Mouse (Mus musculus) kidney, postnatal 0 days (tissue): ENCODE measurements around the gene Taok2. TPM values are rescaled to one million over a fixed set of nuclear protein-coding genes. Genes with fewer than 3 reads are reported as not detected.
"Not testable (repeated sequence)": the region's sequence is repeated elsewhere in the genome, so short reads cannot be mapped to it uniquely, and the experiment has no call there.

Experiments
- ATAC-seq: fragments of 200-750 bp; cut with Nextera tagmentation; replicated peaks from 2 replicates; pipeline ENCODE4 v1.8.0; 2017; ENCODE audit warnings: low read depth, moderate number of reproducible peaks, moderate TSS enrichment, moderate library complexity; ENCODE audit not compliant: low FRiP score
- DNase-seq: peaks from one replicate; pipeline ENCODE4 v3.0.0-alpha.2; 2016; ENCODE audit warnings: low spot score
- H3K27ac ChIP-seq: fragments of 300-500 bp; sonication (generic); 2 replicates; pipeline ENCODE4 v1.5.1; 2014; ENCODE audit warnings: mild to moderate bottlenecking
- H3K27me3 ChIP-seq: fragments of 300-500 bp; sonication (generic); 2 replicates; pipeline ENCODE4 v1.6.1; 2014; ENCODE audit warnings: low read length, mixed read lengths; ENCODE audit not compliant: insufficient read depth
- H3K36me3 ChIP-seq: fragments of 300-500 bp; sonication (generic); 2 replicates; pipeline ENCODE4 v1.6.1; 2014; ENCODE audit warnings: low read length, mixed read lengths; ENCODE audit not compliant: insufficient read depth
- H3K4me1 ChIP-seq: fragments of 300-500 bp; sonication (generic); replicated peaks from 2 replicates; pipeline ENCODE4 v1.6.1; 2014; ENCODE audit warnings: antibody characterized with exemption, low read length, mixed read lengths; ENCODE audit not compliant: insufficient read depth
- H3K4me2 ChIP-seq: fragments of 300-500 bp; sonication (generic); 2 replicates; pipeline ENCODE4 v1.6.1; 2014; ENCODE audit warnings: mild to moderate bottlenecking, low read length, moderate library complexity, mixed read lengths
- H3K4me3 ChIP-seq: fragments of 300-500 bp; sonication (generic); replicated peaks from 2 replicates; pipeline ENCODE4 v1.5.1; 2014; ENCODE audit warnings: low read depth, low read length
- H3K9ac ChIP-seq: fragments of 300-500 bp; sonication (generic); 2 replicates; pipeline ENCODE4 v1.6.1; 2014; ENCODE audit warnings: low read depth, low read length
- H3K9me3 ChIP-seq: fragments of 300-500 bp; sonication (generic); replicated peaks from 2 replicates; pipeline ENCODE4 v1.6.1; 2016; ENCODE audit warnings: low read length, inconsistent platforms, mixed read lengths
- CTCF ChIP-seq: IDR thresholded peaks from 2 replicates; pipeline ENCODE4 v1.5.1; 2016; ENCODE audit warnings: antibody characterized with exemption, low read depth, mild to moderate bottlenecking, moderate library complexity
- WGBS: fragments of 180-500 bp; shearing (Covaris S2); extraction: QIAGEN DNeasy Blood & Tissue Kit; methylation state at CpG from one replicate; pipeline ENCODE4 v1.1.7; 2014; 5-methylcytosine and 5-hydroxymethylcytosine counted together
- polyA plus RNA-seq: library from polyadenylated mRNA; unstranded; fragments of >200 nt; fragmentation: Nextera tagmentation; extraction: Ambion mirVana; gene quantifications from 2 replicates; pipeline ENCODE4 v1.2.1, GENCODE M21; 2015

Gene Taok2
- polyA plus RNA-seq, 1 experiment from 2014 or later: 26.2 TPM

- Histone ChIP-seq H3K36me3 (no peaks in the 10 kb centered on the region), H3K9ac (0 out of 2 replicates have a peak within 1 kb of the TSS, but pooled peaks have one; percentile 27), H3K4me1 (0 out of 2 replicates have a peak, but pooled peaks cover 6% of the 10 kb centered on the region), H3K4me3 (no peak within 1 kb of the TSS), H3K9me3 (no peaks in the 10 kb centered on the region), H3K27me3 (no peaks in the 10 kb centered on the region), H3K27ac (peak within 1 kb of the TSS; percentile 65), H3K4me2 (peak within 1 kb of the TSS; percentile 30; the same call in 1 of the 2 replicates)
- DNase-seq (peak; percentile 88), ATAC-seq (peak; percentile 89)
- WGBS: 34% methylated on average over 5 of the region's 5 CpGs
- peak; percentile 41 for TF ChIP-seq CTCF
These were observed 38.1 kb upstream of the Taok2 start, which contains the start of gene Tmem219 for GRCm38 (mm10) chr7:126922624-126923060. Tmem219 (minus strand) TSS chr7:126922917.

- Histone ChIP-seq H3K4me2 (no peak overlapping the region), H3K9ac (0 out of 2 replicates have a peak overlapping the region, but pooled peaks have one; percentile 5), H3K36me3 (no peaks in the 10 kb centered on the region), H3K27me3 (no peaks in the 10 kb centered on the region), H3K9me3 (no peaks in the 10 kb centered on the region), H3K27ac (peak overlapping the region; percentile 65), H3K4me1 (0 out of 2 replicates have a peak, but pooled peaks cover 6% of the 10 kb centered on the region), H3K4me3 (no peak overlapping the region)
- 0 out of 2 replicates have a peak, but pooled peaks have one; percentile 15 for ATAC-seq
- WGBS: 51% methylated on average over 2 of the region's 2 CpGs
- DNase-seq: no peak
- TF ChIP-seq CTCF: no peak
These were observed 37.1 kb upstream of the Taok2 start for GRCm38 (mm10) chr7:126921563-126921962.

- WGBS: 83% methylated on average over 4 of the region's 4 CpGs
- no peak overlapping the region for H3K4me2 ChIP-seq
- no peaks in the 10 kb centered on the region for H3K9me3 ChIP-seq
- H3K9ac ChIP-seq: no peak overlapping the region
- no peak overlapping the region for H3K27ac ChIP-seq
- ATAC-seq: no peak
- H3K4me1 ChIP-seq: 0 out of 2 replicates have a peak, but pooled peaks cover 6% of the 10 kb centered on the region
- no peak overlapping the region for H3K4me3 ChIP-seq
- H3K36me3 ChIP-seq: no peaks in the 10 kb centered on the region
- H3K27me3 ChIP-seq: no peaks in the 10 kb centered on the region
- no peak for DNase-seq
- no peak for TF ChIP-seq CTCF
These were observed 35.5 kb upstream of the Taok2 start for GRCm38 (mm10) chr7:126919973-126920372.

GRCm38 (mm10) chr7:126918356-126918755 is 33.9 kb upstream of the Taok2 start:
- H3K36me3 ChIP-seq, DNase-seq, H3K9ac ChIP-seq, H3K4me3 ChIP-seq, H3K27me3 ChIP-seq, ATAC-seq, H3K4me2 ChIP-seq, H3K4me1 ChIP-seq, H3K27ac ChIP-seq, H3K9me3 ChIP-seq: not testable (repeated sequence)
- 26% methylated on average over 4 of the region's 4 CpGs for WGBS

- Histone ChIP-seq H3K4me2 (no peak overlapping the region), H3K36me3 (no peaks in the 10 kb centered on the region), H3K4me3 (no peak overlapping the region), H3K27me3 (no peaks in the 10 kb centered on the region), H3K9ac (no peak overlapping the region), H3K9me3 (no peaks in the 10 kb centered on the region), H3K27ac (no peak overlapping the region), H3K4me1 (no peaks in the 10 kb centered on the region)
- DNase-seq (no peak), ATAC-seq (no peak)
- WGBS: 93% methylated on average over 3 of the region's 3 CpGs
- no peak for TF ChIP-seq CTCF
These were observed 30.3 kb upstream of the Taok2 start for GRCm38 (mm10) chr7:126914844-126915243.

- Histone ChIP-seq H3K4me3 (no peak overlapping the region), H3K27ac (no peak overlapping the region), H3K27me3 (no peaks in the 10 kb centered on the region), H3K4me2 (no peak overlapping the region), H3K4me1 (no peaks in the 10 kb centered on the region), H3K9ac (no peak overlapping the region), H3K36me3 (no peaks in the 10 kb centered on the region), H3K9me3 (no peaks in the 10 kb centered on the region)
- ATAC-seq: no peak
- 76% methylated on average over 3 of the region's 3 CpGs for WGBS
- DNase-seq: no peak
- no peak for TF ChIP-seq CTCF
These were observed 21.1 kb upstream of the Taok2 start for GRCm38 (mm10) chr7:126905590-126905989.

- not testable (repeated sequence) for ATAC-seq, H3K36me3 ChIP-seq, H3K4me1 ChIP-seq, H3K27ac ChIP-seq, H3K27me3 ChIP-seq, H3K4me3 ChIP-seq, H3K4me2 ChIP-seq, H3K9ac ChIP-seq, DNase-seq, H3K9me3 ChIP-seq
- 90% methylated on average over 7 of the region's 9 CpGs for WGBS
These were observed 15.3 kb upstream of the Taok2 start for GRCm38 (mm10) chr7:126899781-126900180.
